Mouse (Mus musculus) hindbrain, embryonic 14.5 days (tissue): ENCODE data around the gene Atp5d. TPM values are rescaled to one million over a fixed set of nuclear protein-coding genes. Genes with fewer than 3 reads are reported as not detected.

ENCODE experiments used
- ATAC-seq: fragments of 200-750 bp; cut with Nextera tagmentation; 2 replicates; pipeline ENCODE4 v1.8.0; 2017; ENCODE audit warnings: moderate number of reproducible peaks, mild to moderate bottlenecking, moderate TSS enrichment, moderate library complexity; ENCODE audit not compliant: low FRiP score
- DNase-seq: peaks from one replicate; pipeline ENCODE4 v3.0.0-alpha.2; 2015; ENCODE audit warnings: low spot score
- H3K27ac ChIP-seq: fragments of 300-500 bp; sonication (generic); 2 replicates; pipeline ENCODE4 v1.5.1; 2014; ENCODE audit warnings: mild to moderate bottlenecking, moderate library complexity
- H3K27me3 ChIP-seq: fragments of 300-500 bp; sonication (generic); 2 replicates; pipeline ENCODE4 v1.6.1; 2014; ENCODE audit warnings: mild to moderate bottlenecking, low read length, mixed read lengths; ENCODE audit not compliant: control insufficient read depth, insufficient read depth
- H3K36me3 ChIP-seq: fragments of 300-500 bp; sonication (generic); replicated peaks from 2 replicates; pipeline ENCODE4 v1.6.1; 2014; ENCODE audit not compliant: control insufficient read depth, insufficient read depth
- H3K4me1 ChIP-seq: fragments of 300-500 bp; sonication (generic); replicated peaks from 2 replicates; pipeline ENCODE4 v1.6.1; 2014; ENCODE audit warnings: antibody characterized with exemption, low read length, mixed read lengths; ENCODE audit not compliant: control insufficient read depth, insufficient read depth
- H3K4me2 ChIP-seq: fragments of 300-500 bp; sonication (generic); replicated peaks from 2 replicates; pipeline ENCODE4 v1.6.1; 2014; ENCODE audit warnings: mild to moderate bottlenecking, moderate library complexity
- H3K4me3 ChIP-seq: fragments of 300-500 bp; sonication (generic); replicated peaks from 2 replicates; pipeline ENCODE4 v1.5.1; 2014; ENCODE audit warnings: mild to moderate bottlenecking, low read length
- H3K9ac ChIP-seq: fragments of 300-500 bp; sonication (generic); 2 replicates; pipeline ENCODE4 v1.6.1; 2014
- H3K9me3 ChIP-seq: fragments of 300-500 bp; sonication (generic); 2 replicates; pipeline ENCODE4 v1.6.1; 2016; ENCODE audit warnings: low read length; ENCODE audit not compliant: control insufficient read depth
- WGBS: fragments of 180-500 bp; shearing (Covaris S2); extraction: QIAGEN DNeasy Blood & Tissue Kit; methylation state at CpG from one replicate; pipeline ENCODE4 v1.1.7; 2014; 5-methylcytosine and 5-hydroxymethylcytosine counted together
- polyA plus RNA-seq: library from polyadenylated mRNA; unstranded; fragments of >200 nt; fragmentation: Nextera tagmentation; extraction: Ambion mirVana; gene quantifications from 2 replicates; pipeline ENCODE4 v1.2.1, GENCODE M21; 2014

Gene Atp5d
- polyA plus RNA-seq, 1 experiment from 2014 or later = 505 TPM

DNA sequence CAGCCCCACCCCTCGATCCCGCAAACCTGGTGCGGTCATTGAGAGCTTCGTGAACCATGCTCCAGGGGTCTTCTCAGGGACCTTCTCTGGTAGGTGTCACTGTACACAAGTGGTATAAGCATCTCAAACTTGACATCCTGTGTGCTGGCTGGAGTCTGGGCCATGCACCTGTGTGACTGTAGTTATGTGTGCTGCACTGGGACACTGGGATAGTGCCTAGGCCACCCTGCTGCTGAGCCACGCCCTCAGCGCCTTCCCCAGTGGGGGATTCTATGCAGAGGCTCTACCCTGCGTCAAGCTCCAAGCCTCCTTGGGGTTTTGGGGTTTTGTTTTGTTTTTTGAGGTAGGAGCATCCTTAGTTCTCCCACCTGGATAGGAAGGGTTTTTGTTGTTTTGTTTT lies 16.0 kb downstream of the Atp5d start:
- no peak overlapping the region; the same call in 1 of the 2 replicates for H3K4me2 ChIP-seq
- H3K4me3 ChIP-seq = peak overlapping the region; percentile 4; the same call in 1 of the 2 replicates
- H3K4me1 ChIP-seq = peaks cover 33% of the 10 kb centered on the region
- WGBS = 82% methylated on average over 7 of the region's 7 CpGs
- no peaks in the 10 kb centered on the region for H3K27me3 ChIP-seq
- 0 out of 2 replicates have a peak overlapping the region, but pooled peaks have one; percentile 100 for H3K9ac ChIP-seq
- peaks cover 77% of the 10 kb centered on the region for H3K36me3 ChIP-seq
- no peaks in the 10 kb centered on the region for H3K9me3 ChIP-seq
- ATAC-seq = no peak
- DNase-seq = no peak
- H3K27ac ChIP-seq = peak overlapping the region; percentile 20; the same call in 1 of the 2 replicates

DNA sequence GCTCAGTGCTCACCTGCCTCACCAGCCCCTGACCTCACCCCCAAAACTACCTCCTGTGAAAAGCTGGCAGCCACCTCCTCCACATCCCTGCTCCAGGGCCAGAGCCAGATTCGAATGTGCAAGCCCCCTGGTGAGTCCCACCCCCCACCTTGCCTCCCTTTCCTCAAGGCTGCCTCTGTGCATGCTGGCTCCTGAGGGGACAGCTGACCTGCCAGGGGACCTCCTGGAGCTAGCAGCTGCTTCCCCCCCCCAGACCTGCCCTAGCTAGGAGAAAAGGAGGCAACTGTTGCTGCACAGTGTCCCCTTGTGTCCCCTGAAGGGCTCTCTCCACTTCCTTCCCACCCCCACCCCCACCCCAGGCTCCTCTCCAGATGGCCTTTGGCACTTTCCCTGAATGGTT lies 16.8 kb downstream of the Atp5d start:
- Histone ChIP-seq H3K4me2 (no peak overlapping the region), H3K36me3 (peaks cover 73% of the 10 kb centered on the region), H3K27ac (0 out of 2 replicates have a peak overlapping the region, but pooled peaks have one; percentile 28), H3K4me1 (peaks cover 37% of the 10 kb centered on the region), H3K9ac (0 out of 2 replicates have a peak overlapping the region, but pooled peaks have one; percentile 14), H3K4me3 (no peak overlapping the region), H3K9me3 (no peaks in the 10 kb centered on the region), H3K27me3 (no peaks in the 10 kb centered on the region)
- DNase-seq = no peak
- ATAC-seq = no peak
- 46% methylated on average over 1 of the region's 1 CpGs for WGBS

DNA sequence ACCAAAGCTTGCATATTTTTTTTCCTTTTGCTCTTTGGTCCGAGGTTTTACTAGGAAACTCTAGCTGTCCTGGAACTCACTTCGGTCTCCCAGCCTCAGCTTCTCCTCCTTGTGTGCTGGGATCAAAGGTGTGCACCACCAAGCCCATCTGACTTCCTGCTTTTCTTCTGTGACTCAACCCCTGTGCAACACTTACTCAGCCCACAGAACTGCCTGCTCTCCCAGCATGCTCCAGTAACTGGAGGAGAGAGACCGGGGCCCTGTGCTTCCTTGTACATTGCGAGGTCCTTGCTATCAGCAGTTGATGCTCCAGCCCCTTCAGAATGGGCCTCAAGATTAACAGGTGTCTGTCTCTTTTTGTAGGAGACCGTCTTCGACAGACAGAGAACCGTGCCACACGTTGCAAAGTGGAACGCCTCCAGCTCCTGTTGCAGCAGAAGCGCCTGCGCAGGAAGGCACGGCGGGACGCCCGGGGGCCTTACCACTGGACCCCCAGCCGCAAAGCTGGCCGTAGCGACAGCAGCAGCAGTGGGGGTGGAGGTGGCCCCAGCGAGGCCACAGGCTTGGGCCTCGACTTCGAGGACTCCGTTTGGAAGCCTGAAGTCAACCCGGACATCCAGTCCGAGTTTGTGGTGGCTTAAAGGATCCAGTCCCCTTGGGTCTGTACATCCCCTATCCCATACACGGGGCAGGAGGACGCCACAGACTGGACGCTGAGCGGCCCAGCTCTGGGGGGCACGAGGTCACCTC lies 17.7 kb downstream of the Atp5d start:
- Histone ChIP-seq H3K4me1 (peaks cover 46% of the 10 kb centered on the region), H3K4me2 (no peak overlapping the region), H3K27me3 (no peaks in the 10 kb centered on the region), H3K4me3 (no peak overlapping the region), H3K36me3 (peaks cover 73% of the 10 kb centered on the region), H3K9ac (no peak overlapping the region), H3K9me3 (no peaks in the 10 kb centered on the region), H3K27ac (0 out of 2 replicates have a peak overlapping the region, but pooled peaks have one; percentile 28)
- 82% methylated on average over 29 of the region's 29 CpGs for WGBS
- no peak for DNase-seq
- ATAC-seq = no peak

DNA sequence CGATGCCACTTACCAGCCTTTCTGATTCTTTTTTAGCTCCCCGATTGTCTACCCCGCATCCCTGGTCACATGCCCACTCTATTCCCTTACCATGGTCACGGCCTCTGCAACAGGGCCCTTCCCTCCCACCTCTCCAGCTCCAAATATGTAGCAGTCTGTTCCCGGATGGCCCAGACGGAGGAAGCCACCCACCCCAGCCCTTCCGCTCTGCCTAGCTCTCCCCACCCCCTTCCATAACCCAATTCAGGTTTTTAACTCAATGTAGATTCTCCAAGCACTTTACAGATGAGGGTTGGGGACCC lies 18.3 kb downstream of the Atp5d start:
- DNase-seq (no peak), ATAC-seq (no peak)
- peak overlapping the region; percentile 38; the same call in 1 of the 2 replicates for H3K9ac ChIP-seq
- H3K4me1 ChIP-seq = peaks cover 49% of the 10 kb centered on the region
- H3K4me2 ChIP-seq = no peak overlapping the region
- no peaks in the 10 kb centered on the region for H3K27me3 ChIP-seq
- H3K9me3 ChIP-seq = no peaks in the 10 kb centered on the region
- H3K36me3 ChIP-seq = peaks cover 68% of the 10 kb centered on the region
- 0 out of 2 replicates have a peak overlapping the region, but pooled peaks have one; percentile 28 for H3K27ac ChIP-seq
- WGBS = 54% methylated on average over 7 of the region's 7 CpGs
- H3K4me3 ChIP-seq = no peak overlapping the region

- H3K4me3 ChIP-seq = no peak overlapping the region
- H3K9me3 ChIP-seq = no peaks in the 10 kb centered on the region
- H3K9ac ChIP-seq = peak overlapping the region; percentile 38
- DNase-seq (no peak), ATAC-seq (no peak)
- 51% methylated on average over 15 of the region's 15 CpGs for WGBS
- peaks cover 43% of the 10 kb centered on the region for H3K4me1 ChIP-seq
- peak overlapping the region; percentile 92 for H3K27ac ChIP-seq
- H3K36me3 ChIP-seq = peaks cover 62% of the 10 kb centered on the region
- H3K27me3 ChIP-seq = no peaks in the 10 kb centered on the region
- H3K4me2 ChIP-seq = no peak overlapping the region
These were observed 18.9 kb downstream of the Atp5d start for GRCm38 (mm10) chr10:80157141-80157929.

GRCm38 (mm10) chr10:80158307-80158986 lies 20.0 kb downstream of the Atp5d start:
- Histone ChIP-seq H3K27me3 (no peaks in the 10 kb centered on the region), H3K27ac (peak overlapping the region; percentile 92), H3K9ac (no peak overlapping the region), H3K36me3 (peaks cover 51% of the 10 kb centered on the region), H3K4me3 (no peak overlapping the region), H3K4me2 (peak overlapping the region; percentile 74; the same call in 1 of the 2 replicates), H3K4me1 (peaks cover 32% of the 10 kb centered on the region), H3K9me3 (no peaks in the 10 kb centered on the region)
- DNase-seq (no peak), ATAC-seq (no peak)
- 11% methylated on average over 18 of the region's 18 CpGs for WGBS

- peaks cover 30% of the 10 kb centered on the region for H3K4me1 ChIP-seq
- ATAC-seq (peak; percentile 26; the same call in 1 of the 2 replicates), DNase-seq (no peak)
These were observed 20.7 kb downstream of the Atp5d start for GRCm38 (mm10) chr10:80159021-80159560.

DNA sequence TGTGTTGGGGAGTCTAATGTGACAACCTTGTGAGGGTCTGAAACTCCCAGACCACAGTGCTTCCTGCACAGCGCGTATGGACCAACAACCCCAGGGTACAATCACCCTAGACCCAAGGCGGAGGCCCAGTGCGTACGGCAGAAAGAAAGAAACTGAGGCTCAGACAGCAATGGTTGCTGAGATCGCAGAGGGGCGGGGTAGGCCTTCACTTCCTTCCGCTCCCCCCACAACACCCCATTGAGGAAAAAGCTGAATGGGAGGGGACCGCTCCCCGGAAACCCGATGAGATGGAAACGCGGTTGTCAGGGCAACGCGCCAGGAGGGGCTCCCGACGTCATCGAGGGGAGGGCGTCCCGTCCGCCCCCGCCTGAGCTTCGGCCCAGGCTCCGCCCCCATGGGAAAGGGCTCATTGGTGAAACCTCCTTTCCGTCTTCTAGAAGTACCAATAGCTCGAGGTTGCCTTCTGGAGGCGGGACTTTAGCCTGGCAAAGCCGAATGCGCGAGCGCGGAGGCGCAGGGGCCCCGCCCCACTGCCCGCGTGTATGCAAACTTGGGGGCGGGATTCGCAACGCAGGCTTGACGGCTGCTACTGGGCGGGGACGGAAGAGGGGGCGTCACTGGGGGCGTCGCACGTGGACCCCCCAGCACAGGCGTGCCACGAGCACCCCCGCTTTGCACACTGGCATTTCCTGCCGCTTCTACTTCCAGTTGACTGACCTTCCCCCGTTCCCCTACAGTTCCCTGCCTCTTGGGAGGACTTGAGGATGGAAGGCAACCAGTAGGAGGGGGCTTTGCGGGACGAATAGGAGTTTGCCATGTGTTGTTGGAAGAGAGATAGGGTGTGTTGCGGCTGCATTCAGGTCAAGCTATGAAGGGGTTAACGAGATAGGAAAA lies 21.4 kb downstream of the Atp5d start:
- peak overlapping the region; percentile 59 for H3K9ac ChIP-seq
- H3K4me3 ChIP-seq = peak overlapping the region; percentile 30
- ATAC-seq = peak; percentile 89
- no peaks in the 10 kb centered on the region for H3K9me3 ChIP-seq
- peaks cover 37% of the 10 kb centered on the region for H3K4me1 ChIP-seq
- H3K4me2 ChIP-seq = peak overlapping the region; percentile 74
- no peaks in the 10 kb centered on the region for H3K27me3 ChIP-seq
- H3K36me3 ChIP-seq = peaks cover 37% of the 10 kb centered on the region
- peak overlapping the region; percentile 92 for H3K27ac ChIP-seq
- under 1% methylated on average over 55 of the region's 55 CpGs for WGBS
- DNase-seq = peak; percentile 97

More at GRCm38 (mm10) chr10:80159021-80159560, 20.7 kb downstream of the Atp5d start:
- H3K27ac ChIP-seq = peak overlapping the region; percentile 92
- 9% methylated on average over 12 of the region's 12 CpGs for WGBS
- H3K4me3 ChIP-seq = peak overlapping the region; percentile 30
- H3K27me3 ChIP-seq = no peaks in the 10 kb centered on the region
- peak overlapping the region; percentile 74 for H3K4me2 ChIP-seq
- H3K9me3 ChIP-seq = no peaks in the 10 kb centered on the region
- peak overlapping the region; percentile 59 for H3K9ac ChIP-seq
- H3K36me3 ChIP-seq = peaks cover 44% of the 10 kb centered on the region
